Mouse (Mus musculus) midbrain, embryonic 10.5 days (tissue): ENCODE measurements around the gene Igf2r. TPM values are rescaled to one million over a fixed set of nuclear protein-coding genes. Genes with fewer than 3 reads are reported as not detected.

Source experiments
- polyA plus RNA-seq: library from polyadenylated mRNA; unstranded; fragments of >200 nt; fragmentation: Nextera tagmentation; extraction: Ambion mirVana; gene quantifications from 2 replicates; pipeline ENCODE4 v1.2.1, GENCODE M21; 2016

Igf2r gene
- polyA plus RNA-seq, 1 experiment from 2014 or later: 16.3 TPM

Other genes starting within 250 kb of the Igf2r start
- gene Slc22a2, start 185.5 kb downstream of the Igf2r start, polyA plus RNA-seq: not detected in 2 replicates
- gene Slc22a1, start 93.8 kb downstream of the Igf2r start, polyA plus RNA-seq: not detected in 2 replicates
- 0.24 and 0.27 TPM in 2 replicates for gene Mas1, start 98.5 kb upstream of the Igf2r start, polyA plus RNA-seq
- gene Mrgprh, start 106.4 kb upstream of the Igf2r start, polyA plus RNA-seq: not detected in 2 replicates
- 1.0 and 2.0 TPM in 2 replicates for gene Pnldc1, start 140.6 kb upstream of the Igf2r start, polyA plus RNA-seq
- 468 and 517 TPM in 2 replicates for gene Tcp1, start 146.0 kb upstream of the Igf2r start, polyA plus RNA-seq
- gene Mrpl18, start 146.7 kb upstream of the Igf2r start, polyA plus RNA-seq: 185 and 193 TPM in 2 replicates
- 1.5 and 1.6 TPM in 2 replicates for gene Acat3, start 170.9 kb upstream of the Igf2r start, polyA plus RNA-seq
- 410 and 455 TPM in 2 replicates for gene Acat2, start 191.1 kb upstream of the Igf2r start, polyA plus RNA-seq
- gene Wtap, start 224.5 kb upstream of the Igf2r start, polyA plus RNA-seq: 132 and 138 TPM in 2 replicates
- 107 and 110 TPM in 2 replicates for gene Sod2, start 237.2 kb upstream of the Igf2r start, polyA plus RNA-seq